Mouse (Mus musculus) cerebellum, adult 9-11 months (tissue): ENCODE data around the gene Pum1.
A peak's percentile ranks its signal among the peaks of the same experiment; 100 is the strongest.
"Not testable (repeated sequence)": the region's sequence is repeated elsewhere in the genome, so short reads cannot be mapped to it uniquely, and the experiment has no call there.

Experiments used
- DNase-seq: peaks from one replicate; pipeline ENCODE4 v3.0.0; 2022

Gene Pum1

DNA sequence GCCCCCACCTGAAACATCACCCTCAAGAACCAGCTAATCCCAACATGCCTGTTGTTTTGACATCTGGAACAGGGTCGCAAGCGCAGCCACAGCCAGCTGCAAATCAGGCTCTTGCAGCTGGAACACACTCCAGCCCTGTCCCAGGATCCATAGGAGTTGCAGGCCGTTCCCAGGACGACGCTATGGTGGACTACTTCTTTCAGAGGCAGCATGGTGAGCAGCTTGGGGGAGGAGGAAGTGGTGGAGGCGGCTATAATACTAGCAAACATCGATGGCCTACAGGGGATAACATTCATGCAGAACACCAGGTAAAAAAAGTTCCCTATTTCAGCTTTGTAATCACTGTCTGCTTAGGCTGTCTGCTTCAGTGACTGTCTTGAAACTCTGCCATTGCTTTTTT, 5.9 kb downstream of the Pum1 start:
- DNase-seq = no peak

GRCm38 (mm10) chr4:130670023-130670422, 6.9 kb downstream of the Pum1 start:
- DNase-seq = not testable (repeated sequence)

GRCm38 (mm10) chr4:130671079-130671845, 8.1 kb downstream of the Pum1 start:
- no peak for DNase-seq

DNA sequence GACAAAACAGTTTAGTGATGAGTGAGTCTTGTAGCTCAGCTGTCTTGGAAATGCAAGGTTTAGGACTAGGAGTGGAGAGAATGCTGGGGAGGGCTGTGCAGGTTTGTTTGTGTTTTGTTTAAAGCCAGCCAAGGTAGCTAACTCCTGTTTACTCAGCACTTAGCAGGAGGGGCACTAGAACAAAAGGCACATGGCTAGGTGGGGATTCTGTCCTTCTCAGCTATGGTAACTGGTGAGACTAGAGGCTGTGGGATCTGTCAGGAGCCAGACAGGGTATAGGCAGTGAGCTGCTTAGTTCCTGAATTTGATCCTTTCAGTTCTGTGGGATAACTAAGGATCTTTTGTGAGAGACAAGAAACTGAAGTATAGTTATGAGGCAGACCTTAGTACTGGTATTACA, 9.0 kb downstream of the Pum1 start:
- DNase-seq = no peak

GRCm38 (mm10) chr4:130676746-130677145, 13.6 kb downstream of the Pum1 start:
- DNase-seq = no peak

- DNase-seq = no peak
Measured at GRCm38 (mm10) chr4:130678149-130678548, 15.0 kb downstream of the Pum1 start.

GRCm38 (mm10) chr4:130680676-130681075, 17.6 kb downstream of the Pum1 start:
- no peak for DNase-seq

GRCm38 (mm10) chr4:130683051-130683450, 19.9 kb downstream of the Pum1 start:
- not testable (repeated sequence) for DNase-seq

DNA sequence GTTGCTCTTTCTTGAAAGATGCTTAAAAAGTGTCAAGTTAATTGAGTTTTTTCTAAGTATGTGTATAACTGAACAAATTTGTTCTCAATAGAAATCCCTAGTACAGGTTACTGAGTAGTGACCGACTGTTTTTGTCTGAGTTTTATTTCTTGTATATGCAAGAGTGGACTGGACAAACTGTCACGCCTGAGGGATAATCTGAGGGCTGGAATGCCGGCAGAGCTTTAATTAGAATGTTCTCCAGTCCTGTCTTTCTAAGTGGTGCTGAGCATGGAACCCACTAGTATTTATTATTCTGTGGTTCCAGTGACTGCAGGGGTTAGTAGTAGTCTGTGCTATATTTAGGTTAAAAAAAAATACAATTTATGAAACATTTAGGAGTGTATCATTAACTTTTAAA, 30.8 kb downstream of the Pum1 start:
- no peak for DNase-seq

DNA sequence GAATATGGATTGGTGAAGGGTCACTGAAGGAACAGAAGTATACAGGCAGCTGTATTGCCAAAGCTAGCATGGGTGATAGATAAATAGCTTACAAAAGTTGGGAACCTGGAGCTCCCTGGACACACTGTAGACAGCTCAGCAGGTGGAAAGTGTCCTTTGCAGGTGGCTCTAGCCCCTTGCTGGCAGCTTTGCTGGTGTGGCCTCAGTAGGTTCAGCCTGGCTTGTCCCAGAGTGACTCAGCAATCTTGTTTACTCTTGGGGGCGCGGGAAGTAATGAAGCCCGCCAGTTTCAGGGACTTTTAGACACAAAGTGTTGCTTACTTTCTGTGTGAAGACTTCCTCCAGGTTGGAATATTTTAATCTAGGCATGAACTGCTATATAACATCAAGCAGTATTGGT, 31.9 kb downstream of the Pum1 start:
- no peak for DNase-seq

DNA sequence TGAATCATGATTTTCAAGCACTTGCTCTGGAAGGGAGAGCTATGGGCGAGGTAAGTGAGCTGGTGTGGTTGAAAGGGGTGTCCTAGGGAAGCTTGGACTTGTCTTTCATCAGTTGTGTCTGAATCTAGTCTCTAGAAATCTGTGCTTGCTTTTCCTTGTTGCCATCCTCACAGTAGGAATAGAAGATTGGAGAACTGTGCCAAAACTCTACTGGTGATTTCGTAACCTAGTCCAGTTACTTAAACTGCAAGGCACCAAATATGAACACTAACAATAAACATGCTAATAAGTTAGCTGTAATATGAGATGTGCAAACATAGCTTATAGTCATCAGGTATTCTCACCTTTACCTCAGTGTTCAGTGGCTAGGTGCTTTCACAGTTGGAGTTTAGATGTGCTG, 37.9 kb downstream of the Pum1 start:
- DNase-seq = peak; percentile 25

GRCm38 (mm10) chr4:130702835-130703535, 39.9 kb downstream of the Pum1 start:
- no peak for DNase-seq

- no peak for DNase-seq
Measured at GRCm38 (mm10) chr4:130703601-130704000, 40.5 kb downstream of the Pum1 start.

GRCm38 (mm10) chr4:130704615-130705014, 41.5 kb downstream of the Pum1 start:
- DNase-seq = no peak

DNA sequence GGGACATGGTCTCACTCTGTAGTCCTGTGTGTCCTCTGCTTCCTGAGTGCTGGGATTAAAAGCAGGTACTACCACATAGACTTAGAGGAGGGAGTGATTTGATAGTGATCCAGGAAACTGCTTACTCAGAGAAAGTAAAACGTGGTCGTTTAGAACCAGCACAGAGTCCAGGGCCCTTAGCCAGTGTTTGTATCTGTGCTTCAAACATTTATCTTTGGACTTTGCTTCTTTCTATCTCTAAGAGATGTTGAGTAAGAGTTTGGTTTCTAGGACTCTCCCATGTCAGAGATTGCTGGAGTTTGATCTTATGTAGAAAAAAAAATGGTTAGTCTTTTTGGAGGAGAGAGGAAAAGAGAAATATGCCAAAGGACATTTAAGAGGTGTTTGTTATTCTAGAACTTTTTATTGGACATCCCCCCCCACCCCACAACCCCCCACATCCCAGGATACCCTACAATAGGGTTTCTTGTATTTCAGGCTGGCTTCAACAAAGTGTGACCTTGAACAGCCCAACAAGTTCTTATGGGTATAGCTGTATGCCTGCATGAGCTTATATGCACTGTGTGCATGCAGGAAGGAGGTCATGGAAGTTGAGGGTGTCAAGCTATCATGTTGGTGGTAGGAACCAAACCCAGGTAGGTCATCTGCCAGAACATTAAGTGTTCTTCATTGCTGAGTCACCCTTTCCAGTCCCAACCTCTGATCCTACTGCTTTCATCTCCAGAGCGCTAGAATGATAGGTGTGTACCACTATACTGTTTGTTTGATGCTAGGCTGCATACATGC, 43.3 kb downstream of the Pum1 start:
- DNase-seq = no peak

DNA sequence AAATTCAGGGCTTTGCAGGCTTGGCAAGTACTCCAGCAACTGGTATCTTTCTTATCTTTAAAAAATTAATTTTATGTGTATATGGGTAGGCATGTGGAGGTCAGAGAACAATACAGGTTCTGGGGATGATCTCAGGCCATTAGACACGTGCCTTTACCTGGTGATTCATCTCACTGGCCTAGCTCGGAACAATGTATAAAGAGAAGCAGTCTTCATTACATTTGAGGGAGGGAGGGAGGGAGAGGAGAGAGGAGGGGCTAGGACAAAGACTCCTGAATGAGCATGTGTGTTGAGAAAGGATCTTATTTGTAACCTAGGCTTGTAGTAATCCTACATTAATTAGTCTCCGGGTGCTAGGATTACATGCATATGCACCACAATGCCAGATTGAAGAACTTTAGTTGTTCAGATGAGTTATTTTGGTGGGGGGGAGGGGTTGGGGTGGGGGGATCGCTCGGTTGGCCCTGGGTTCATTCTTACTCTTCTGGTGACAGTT, 48.3 kb downstream of the Pum1 start:
- no peak for DNase-seq

DNA sequence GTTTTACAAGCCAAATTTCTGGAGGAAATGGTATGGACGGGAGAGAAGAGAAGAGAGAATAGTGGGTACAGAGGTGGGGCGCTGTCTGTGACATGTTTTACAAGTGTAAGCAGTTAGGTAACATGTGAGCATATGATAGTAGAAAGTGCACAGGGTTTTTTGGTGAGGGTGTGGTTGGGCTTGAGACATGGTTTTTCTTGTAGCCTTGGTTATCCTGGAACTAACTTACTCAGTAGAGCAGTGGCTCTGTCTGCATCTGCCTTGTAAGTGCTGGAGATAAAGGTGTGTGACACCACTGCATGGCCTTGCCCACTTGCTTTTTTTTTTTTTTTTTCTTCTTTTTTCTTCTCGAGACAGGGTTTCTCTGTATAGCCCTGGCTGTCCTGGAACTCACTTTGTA, 49.2 kb downstream of the Pum1 start:
- DNase-seq = no peak

- no peak for DNase-seq
Measured at GRCm38 (mm10) chr4:130713430-130713829, 50.3 kb downstream of the Pum1 start.

DNA sequence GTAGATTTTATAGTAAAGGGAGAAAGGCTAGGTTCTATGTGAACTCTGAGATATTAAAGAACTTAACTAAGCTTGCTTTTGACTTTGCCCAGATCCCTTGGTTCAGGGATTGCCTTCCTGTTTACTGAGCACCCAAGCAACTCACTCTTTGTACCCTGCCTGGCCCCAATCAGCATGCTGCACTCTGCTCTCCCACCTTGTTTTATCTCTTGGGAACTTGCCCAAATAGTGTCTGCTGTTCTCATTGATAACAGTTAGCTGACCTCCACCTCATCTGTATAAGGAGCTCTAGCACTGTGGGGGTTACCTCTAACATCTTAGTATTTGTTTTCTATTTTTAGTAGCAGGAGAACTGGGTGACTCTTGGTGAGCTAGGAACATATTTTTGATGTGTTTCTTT, 52.0 kb downstream of the Pum1 start:
- no peak for DNase-seq

DNA sequence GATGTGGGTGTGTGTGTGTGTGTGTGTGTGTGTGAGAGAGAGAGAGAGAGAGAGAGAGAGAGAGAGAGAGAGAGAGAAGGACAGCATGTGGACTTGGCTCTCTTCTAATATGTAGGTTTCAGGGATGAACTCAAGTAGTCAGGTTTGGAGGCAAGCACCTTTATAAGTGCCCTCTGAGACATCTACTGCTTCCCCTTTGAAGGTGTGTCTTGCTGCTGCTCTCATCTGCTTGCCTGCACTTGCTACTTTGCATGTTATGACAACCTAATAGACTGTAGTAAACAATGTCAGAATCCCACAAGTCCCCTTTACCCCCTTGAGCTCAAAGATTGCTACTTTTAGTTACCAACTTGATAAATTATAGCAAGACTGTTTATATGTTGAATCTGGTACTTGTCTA, 52.5 kb downstream of the Pum1 start:
- DNase-seq = no peak

DNA sequence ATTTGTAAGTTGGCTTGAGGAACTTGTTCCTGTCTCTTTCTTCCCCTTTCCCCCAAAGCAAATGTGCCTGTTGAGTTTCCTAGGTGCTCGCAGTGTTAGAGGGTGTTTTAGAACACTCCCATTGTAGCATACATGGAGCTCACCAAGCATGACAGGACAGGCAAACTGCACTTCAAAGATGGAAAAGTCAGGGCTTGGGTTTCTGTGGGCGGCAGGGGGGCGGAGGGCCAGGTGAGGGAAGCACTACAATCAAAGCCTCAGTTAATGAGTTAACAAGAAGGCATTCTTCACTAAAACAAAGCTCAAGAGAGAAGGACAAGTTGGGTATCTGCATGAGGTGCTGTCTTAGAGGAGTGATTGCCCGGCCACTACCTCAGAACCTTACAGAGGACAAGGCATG, 56.2 kb downstream of the Pum1 start:
- no peak for DNase-seq

- DNase-seq = no peak
Measured at GRCm38 (mm10) chr4:130722607-130723006, 59.5 kb downstream of the Pum1 start.

DNA sequence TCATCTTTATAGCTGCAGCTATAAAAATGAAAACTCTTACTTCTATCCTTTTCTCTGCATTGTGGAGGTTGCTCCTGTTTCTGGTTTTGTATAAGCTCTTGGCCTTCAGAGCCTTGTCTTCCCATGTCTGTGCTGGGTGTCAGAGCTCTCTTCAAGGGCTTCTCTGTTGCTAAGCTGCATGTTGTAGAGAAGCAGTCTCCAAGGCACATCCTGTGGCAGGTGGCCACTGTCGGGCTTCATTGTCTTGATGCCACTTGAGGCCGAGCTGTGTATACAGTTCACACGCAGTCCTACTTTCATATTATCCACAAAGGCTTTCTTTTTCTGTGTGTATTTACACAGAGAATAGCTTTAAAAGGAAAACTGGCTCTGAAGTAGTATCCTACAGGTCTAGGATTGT, 63.0 kb downstream of the Pum1 start:
- DNase-seq = no peak

DNA sequence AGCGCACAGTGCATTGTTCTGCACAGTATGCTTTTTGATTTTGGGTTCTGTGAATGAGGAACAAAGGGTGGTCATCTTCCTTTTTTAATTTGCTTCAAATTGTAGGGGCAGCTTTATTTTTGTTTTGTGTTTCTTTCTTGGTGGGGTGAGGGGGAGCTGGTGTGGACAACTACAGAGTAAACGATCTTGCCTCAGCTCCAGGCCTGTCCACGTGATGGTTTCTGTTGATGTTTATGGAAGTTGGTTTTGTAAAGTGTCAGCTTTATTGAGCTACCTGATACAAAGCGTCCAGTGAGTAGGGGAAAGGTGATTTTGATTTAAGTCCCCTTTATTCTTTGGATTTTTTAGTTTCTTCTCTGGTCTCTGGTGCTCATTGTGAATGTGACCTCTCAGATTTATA, 72.8 kb downstream of the Pum1 start:
- no peak for DNase-seq
